Mouse (Mus musculus): ENCODE results near the gene Olfr169. TPM values are rescaled to one million over a fixed set of nuclear protein-coding genes. Genes with fewer than 3 reads are reported as not detected.
"Not testable (repeated sequence)": the region's sequence is repeated elsewhere in the genome, so short reads cannot be mapped to it uniquely, and the experiment has no call there.

Gene Olfr169
- 0.07 TPM in 1 of 2 replicates, not detected in the other for polyA plus RNA-seq (2015; fragmentation: Nextera tagmentation; extraction: Ambion mirVana)

DNA sequence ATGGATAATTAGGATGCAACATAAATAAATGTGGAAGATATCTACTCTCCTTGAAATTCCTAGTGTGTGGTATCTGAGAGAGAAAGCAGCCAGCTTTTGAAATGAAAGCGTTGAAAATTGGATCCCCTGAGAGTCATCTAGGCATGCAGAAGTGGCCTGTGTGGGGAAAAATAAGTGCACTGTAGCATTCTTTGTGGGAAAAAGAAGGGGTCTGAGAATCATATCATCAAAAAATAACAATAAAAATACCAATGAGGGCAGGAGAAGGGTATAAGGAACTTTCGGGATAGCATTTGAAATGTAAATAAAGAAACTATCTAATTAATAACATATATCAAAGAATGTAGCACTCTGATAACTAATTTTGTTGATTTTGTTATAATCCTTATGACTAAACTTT, at the start of gene Olfr169:
Gene Olfr169, minus strand, starts transcription at position 101 of the 400 bp plus-strand sequence.
- H3K4me2 ChIP-seq (replicated peaks); H3K36me3 ChIP-seq; ATAC-seq (ENCODE audit: insufficient number of reproducible peaks, low FRiP score, low TSS enrichment, low read depth); H3K27me3 ChIP-seq; H3K9ac ChIP-seq; H3K4me3 ChIP-seq (replicated peaks); H3K4me1 ChIP-seq; H3K9me3 ChIP-seq (replicated peaks); H3K27ac ChIP-seq (replicated peaks): not testable (repeated sequence)
- WGBS, result 75% methylated on average over 2 of the region's 2 CpGs

DNA sequence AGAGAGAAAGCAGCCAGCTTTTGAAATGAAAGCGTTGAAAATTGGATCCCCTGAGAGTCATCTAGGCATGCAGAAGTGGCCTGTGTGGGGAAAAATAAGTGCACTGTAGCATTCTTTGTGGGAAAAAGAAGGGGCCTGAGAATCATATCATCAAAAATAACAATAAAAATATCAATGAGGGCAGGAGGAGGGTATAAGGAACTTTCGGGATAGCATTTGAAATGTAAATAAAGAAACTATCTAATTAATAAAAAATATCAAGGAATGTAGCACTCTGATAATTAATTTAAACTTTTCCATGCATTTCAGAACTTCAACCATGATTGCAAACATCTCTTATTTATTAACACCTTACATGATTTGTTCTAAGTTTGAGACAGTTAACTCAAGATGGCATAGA, 40.2 kb upstream of the Olfr169 start, which contains the start of gene Olfr170:
Gene Olfr170, minus strand, starts transcription at position 101 of the 400 bp plus-strand sequence.
- not testable (repeated sequence) for H3K4me2 ChIP-seq (replicated peaks); H3K4me1 ChIP-seq; H3K36me3 ChIP-seq; ATAC-seq (ENCODE audit: insufficient number of reproducible peaks, low FRiP score, low TSS enrichment, low read depth); H3K9ac ChIP-seq; H3K9me3 ChIP-seq (replicated peaks); H3K27me3 ChIP-seq; H3K27ac ChIP-seq (replicated peaks); H3K4me3 ChIP-seq (replicated peaks)
- 81% methylated on average over 2 of the region's 2 CpGs for WGBS

DNA sequence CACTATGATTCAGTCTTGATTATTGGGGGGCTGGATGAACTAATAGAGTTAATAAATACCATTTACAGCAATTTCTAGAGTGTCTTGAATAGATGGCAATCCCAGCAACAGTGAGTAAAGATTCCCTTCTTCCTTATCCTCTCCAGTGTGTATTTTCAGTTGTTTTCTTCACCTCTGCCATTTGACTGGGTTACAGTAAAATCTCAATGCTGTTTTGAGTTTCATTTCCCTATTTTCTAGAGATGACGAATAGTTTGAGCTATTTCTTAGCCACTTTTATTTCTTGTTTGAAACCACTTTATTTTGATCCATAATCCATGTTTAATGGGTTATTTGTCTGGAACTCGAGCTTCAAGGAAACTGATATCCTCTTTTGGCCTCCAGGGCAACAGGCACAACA, 31.6 kb upstream of the Olfr169 start:
- 45% methylated on average over 2 of the region's 2 CpGs for WGBS
- H3K9ac ChIP-seq, result no peak overlapping the region
- no peaks in the 10 kb centered on the region for H3K4me1 ChIP-seq
- H3K9me3 ChIP-seq (replicated peaks), result no peaks in the 10 kb centered on the region
- no peaks in the 10 kb centered on the region for H3K36me3 ChIP-seq
- ATAC-seq (ENCODE audit: insufficient number of reproducible peaks, low FRiP score, low TSS enrichment, low read depth), result no peak
- H3K4me3 ChIP-seq (replicated peaks), result no peak overlapping the region
- no peak overlapping the region for H3K27ac ChIP-seq (replicated peaks)
- no peaks in the 10 kb centered on the region for H3K27me3 ChIP-seq
- H3K4me2 ChIP-seq (replicated peaks), result no peak overlapping the region

DNA sequence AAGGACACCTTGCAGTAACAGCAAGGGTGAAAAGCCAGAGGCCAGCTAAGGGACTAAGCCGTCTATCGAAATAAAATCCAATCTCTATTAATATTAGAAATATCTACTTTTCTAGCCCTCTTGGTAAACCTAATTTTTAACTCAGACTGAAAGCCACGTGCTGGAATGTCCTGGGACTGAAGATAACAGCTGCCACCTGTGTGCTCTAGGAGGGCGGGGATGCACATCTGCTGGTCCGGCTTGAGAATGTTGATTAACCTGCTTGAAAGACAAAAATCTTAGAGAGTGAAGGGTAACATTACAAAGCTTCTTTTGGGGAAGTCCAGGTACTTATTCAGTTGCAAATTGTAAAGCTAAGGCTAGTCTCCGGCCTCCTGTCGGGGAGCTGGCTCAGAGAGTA, 18.2 kb downstream of the Olfr169 start:
- H3K4me3 ChIP-seq (replicated peaks); H3K27ac ChIP-seq (replicated peaks); H3K4me1 ChIP-seq; H3K4me2 ChIP-seq (replicated peaks); H3K27me3 ChIP-seq; ATAC-seq (ENCODE audit: insufficient number of reproducible peaks, low FRiP score, low TSS enrichment, low read depth); H3K36me3 ChIP-seq; H3K9ac ChIP-seq; H3K9me3 ChIP-seq (replicated peaks): not testable (repeated sequence)
- WGBS, result 82% methylated on average over 7 of the region's 7 CpGs

DNA sequence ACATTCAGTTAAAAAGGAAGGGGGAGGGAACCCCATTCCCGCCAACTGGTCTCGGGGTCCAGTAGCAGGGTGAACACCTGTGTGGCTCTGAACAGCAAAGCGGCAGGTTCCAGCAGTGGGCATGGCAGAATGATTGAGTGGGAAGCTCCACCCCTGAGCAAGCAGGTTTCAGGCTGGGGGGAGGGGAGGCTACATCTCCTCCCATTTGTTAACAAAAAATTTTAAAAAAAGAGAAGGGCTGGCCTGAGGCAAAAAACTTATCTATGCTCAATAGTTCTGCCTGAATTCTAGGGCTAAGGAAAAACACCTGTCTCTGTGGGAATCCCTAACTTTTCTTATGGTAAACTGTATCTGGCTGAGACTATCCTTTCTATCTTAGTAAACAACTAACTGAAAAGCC, 19.4 kb downstream of the Olfr169 start:
- 90% methylated on average over 3 of the region's 3 CpGs for WGBS
- not testable (repeated sequence) for H3K9ac ChIP-seq; H3K4me2 ChIP-seq (replicated peaks); H3K4me1 ChIP-seq; H3K36me3 ChIP-seq; H3K27me3 ChIP-seq; H3K9me3 ChIP-seq (replicated peaks); ATAC-seq (ENCODE audit: insufficient number of reproducible peaks, low FRiP score, low TSS enrichment, low read depth); H3K4me3 ChIP-seq (replicated peaks); H3K27ac ChIP-seq (replicated peaks)

DNA sequence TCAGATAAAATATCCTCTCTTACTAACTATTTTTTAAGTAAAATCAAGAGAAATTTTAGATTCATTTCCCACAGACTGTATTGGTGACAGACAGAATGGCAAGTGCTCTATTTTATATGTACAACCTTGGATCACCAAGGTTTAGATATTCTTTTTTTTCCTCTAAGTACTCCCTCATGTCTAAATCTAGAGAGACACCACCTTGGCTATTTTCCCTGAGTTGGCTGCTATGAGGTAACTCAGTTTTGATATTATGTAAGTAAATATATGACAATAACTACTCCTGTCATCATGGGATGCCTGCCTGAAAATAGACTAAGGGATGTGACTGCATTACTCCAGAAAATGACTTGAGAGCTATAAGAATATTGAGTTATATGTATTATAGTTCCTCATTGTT, 36.2 kb downstream of the Olfr169 start, which contains the start of gene Olfr168:
Gene Olfr168, minus strand, starts transcription at position 101 of the 400 bp plus-strand sequence.
- H3K4me3 ChIP-seq (replicated peaks), result no peak within 1 kb of the TSS
- H3K36me3 ChIP-seq, result no peaks in the 10 kb centered on the region
- no peaks in the 10 kb centered on the region for H3K27me3 ChIP-seq
- H3K9ac ChIP-seq, result no peak within 1 kb of the TSS
- no peak within 1 kb of the TSS for H3K4me2 ChIP-seq (replicated peaks)
- H3K4me1 ChIP-seq, result no peaks in the 10 kb centered on the region
- ATAC-seq (ENCODE audit: insufficient number of reproducible peaks, low FRiP score, low TSS enrichment, low read depth), result no peak
- H3K27ac ChIP-seq (replicated peaks), result no peak within 1 kb of the TSS
- H3K9me3 ChIP-seq (replicated peaks), result no peaks in the 10 kb centered on the region

DNA sequence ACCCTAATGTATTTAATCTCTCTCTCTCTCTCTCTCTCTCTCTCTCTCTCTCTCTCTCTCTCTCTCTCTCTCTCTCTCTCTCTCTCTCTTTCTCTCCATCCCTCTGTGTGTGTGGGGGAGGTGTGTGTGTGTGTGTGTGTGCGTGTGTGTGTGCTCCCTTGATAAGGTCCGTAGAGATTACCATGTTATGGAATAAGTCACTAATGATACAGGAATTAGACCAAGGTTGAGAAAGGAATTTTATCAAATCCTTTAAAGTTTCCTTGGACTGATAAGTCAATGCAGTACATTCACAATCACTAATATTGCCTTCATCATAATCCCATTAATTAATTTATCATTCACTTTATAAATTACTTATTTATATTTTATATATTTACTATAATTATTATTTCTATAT, 49.4 kb downstream of the Olfr169 start, which contains the start of gene Olfr167:
Gene Olfr167, minus strand, starts transcription at position 101 of the 400 bp plus-strand sequence.
- Histone ChIP-seq H3K9ac (no peak within 1 kb of the TSS), H3K27me3 (no peaks in the 10 kb centered on the region), H3K4me2 (replicated peaks) (no peak within 1 kb of the TSS), H3K4me3 (replicated peaks) (no peak within 1 kb of the TSS), H3K4me1 (no peaks in the 10 kb centered on the region), H3K36me3 (no peaks in the 10 kb centered on the region), H3K9me3 (replicated peaks) (no peaks in the 10 kb centered on the region), H3K27ac (replicated peaks) (no peak within 1 kb of the TSS)
- 94% methylated on average over 2 of the region's 2 CpGs for WGBS
- ATAC-seq (ENCODE audit: insufficient number of reproducible peaks, low FRiP score, low TSS enrichment, low read depth), result no peak

Other genes with a start within 250 kb of the Olfr169 start
- gene Olfr165, start 148.7 kb downstream of the Olfr169 start, polyA plus RNA-seq (2015; fragmentation: Nextera tagmentation; extraction: Ambion mirVana), result not detected in 2 replicates
- gene Olfr166, start 88.1 kb downstream of the Olfr169 start, polyA plus RNA-seq (2015; fragmentation: Nextera tagmentation; extraction: Ambion mirVana), result not detected in 2 replicates
- not detected in 2 replicates for gene Olfr167, start 49.5 kb downstream of the Olfr169 start, polyA plus RNA-seq (2015; fragmentation: Nextera tagmentation; extraction: Ambion mirVana)
- not detected in 2 replicates for gene Olfr168, start 36.3 kb downstream of the Olfr169 start, polyA plus RNA-seq (2015; fragmentation: Nextera tagmentation; extraction: Ambion mirVana)
- gene Olfr170, start 40.1 kb upstream of the Olfr169 start, polyA plus RNA-seq (2015; fragmentation: Nextera tagmentation; extraction: Ambion mirVana), result not detected in 2 replicates
- gene Olfr171, start 58.1 kb upstream of the Olfr169 start, polyA plus RNA-seq (2015; fragmentation: Nextera tagmentation; extraction: Ambion mirVana), result not detected in 2 replicates
- gene Lamp3, start 134.6 kb upstream of the Olfr169 start, polyA plus RNA-seq (2015; fragmentation: Nextera tagmentation; extraction: Ambion mirVana), result 0.09 TPM in 1 of 2 replicates, not detected in the other
- 12.8 and 13.6 TPM in 2 replicates for gene B3gnt5, start 188.4 kb upstream of the Olfr169 start, polyA plus RNA-seq (2015; fragmentation: Nextera tagmentation; extraction: Ambion mirVana)